Mouse (Mus musculus) myocyte (in vitro differentiated cells): ENCODE data around the gene Hoxa3. TPM values are rescaled to one million over a fixed set of nuclear protein-coding genes. Genes with fewer than 3 reads are reported as not detected.
A peak's percentile ranks its signal among the peaks of the same experiment; 100 is the strongest.

Source experiments
- H3K27me3 ChIP-seq: one replicate; pipeline ENCODE4 v1.6.1; 2011; ENCODE audit not compliant: control insufficient read depth, insufficient read depth, insufficient read length
- H3K36me3 ChIP-seq: one replicate; pipeline ENCODE4 v1.6.1; 2011; ENCODE audit not compliant: control insufficient read depth, insufficient read depth
- H3K4me2 ChIP-seq: one replicate; pipeline ENCODE4 v1.6.1; 2011; ENCODE audit warnings: low read depth, control low read depth
- H3K4me3 ChIP-seq: one replicate; pipeline ENCODE4 v1.5.1; 2011; ENCODE audit warnings: mild to moderate bottlenecking, control low read depth, moderate library complexity
- H3K79me2 ChIP-seq: one replicate; pipeline ENCODE4 v1.6.1; 2011; ENCODE audit not compliant: control insufficient read depth, insufficient read depth
- H3ac ChIP-seq: one replicate; pipeline ENCODE4 v1.6.1; 2011; ENCODE audit not compliant: control insufficient read depth, insufficient read length
- CEBPB ChIP-seq: IDR thresholded peaks from 2 replicates; pipeline ENCODE4 v1.6.1; 2011; ENCODE audit warnings: mild to moderate bottlenecking, moderate library complexity; ENCODE audit not compliant: poor library complexity, insufficient read depth, severe bottlenecking
- E2F4 ChIP-seq: IDR thresholded peaks from one replicate; pipeline ENCODE4 v1.6.1; 2011; ENCODE audit warnings: mild to moderate bottlenecking, control low read depth, moderate library complexity; ENCODE audit not compliant: insufficient read depth
- MAX ChIP-seq: IDR thresholded peaks from one replicate; pipeline ENCODE4 v1.6.1; 2011; ENCODE audit warnings: low read depth, mild to moderate bottlenecking, control low read depth
- MYOD1 ChIP-seq, 3 experiments: IDR thresholded peaks; one replicate each; pipeline ENCODE4 v1.6.1; 2011; ENCODE audit warnings: control low read depth in 2 of 3, low read depth in 2 of 3, mild to moderate bottlenecking in 2 of 3, moderate library complexity in 1 of 3; ENCODE audit not compliant: insufficient read length in 2 of 3, control insufficient read depth in 1 of 3
- MYOG ChIP-seq, 3 experiments: IDR thresholded peaks; one replicate each; pipeline ENCODE4 v1.6.1; 2011; ENCODE audit warnings: control low read depth in 2 of 3, low read depth in 2 of 3, mild to moderate bottlenecking in 2 of 3; ENCODE audit not compliant: insufficient read length in 2 of 3, control insufficient read depth in 1 of 3, insufficient read depth in 1 of 3
- POLR2A ChIP-seq: IDR thresholded peaks from one replicate; pipeline ENCODE4 v1.6.1; 2011; ENCODE audit warnings: low read depth, mild to moderate bottlenecking, control low read depth, moderate library complexity; ENCODE audit not compliant: insufficient read length
- REST ChIP-seq: IDR thresholded peaks from one replicate; pipeline ENCODE4 v1.6.1; 2011; ENCODE audit warnings: mild to moderate bottlenecking, control low read depth, moderate library complexity; ENCODE audit not compliant: insufficient read depth, insufficient read length
- SRF ChIP-seq: IDR thresholded peaks from one replicate; pipeline ENCODE4 v1.6.1; 2011; ENCODE audit warnings: low read depth; ENCODE audit not compliant: control insufficient read depth, insufficient read length
- TCF12 ChIP-seq: IDR thresholded peaks from one replicate; pipeline ENCODE4 v1.6.1; 2011; ENCODE audit warnings: mild to moderate bottlenecking, control low read depth; ENCODE audit not compliant: poor library complexity, insufficient read depth, severe bottlenecking
- TCF3 ChIP-seq: IDR thresholded peaks from one replicate; pipeline ENCODE4 v1.6.1; 2011; ENCODE audit warnings: low read depth, control low read depth; ENCODE audit not compliant: insufficient read length
- USF1 ChIP-seq: IDR thresholded peaks from one replicate; pipeline ENCODE4 v1.6.1; 2011; ENCODE audit warnings: low read depth, mild to moderate bottlenecking, control low read depth, moderate library complexity
- polyA plus RNA-seq: library from polyadenylated mRNA; unstranded; fragments of >200 nt; fragmentation: generic; extraction: Trizol; gene quantifications from one replicate; pipeline ENCODE4 v1.2.1, GENCODE M21; 2012; ENCODE audit warnings: missing spikeins

The Hoxa3 gene
- polyA plus RNA-seq, 1 experiment, result 1.0 TPM

GRCm38 (mm10) chr6:52162611-52163365 lies 50.3 kb downstream of the Hoxa3 start:
- peaks cover 10% of the 10 kb centered on the region for H3K36me3 ChIP-seq
- H3K27me3 ChIP-seq, result no peaks in the 10 kb centered on the region
- peaks cover 16% of the 10 kb centered on the region for H3K79me2 ChIP-seq
- TF ChIP-seq MYOG (IDR thresholded peaks at IDR 0.05; ENCODE audit: control insufficient read depth in 1 of 3, insufficient read depth in 1 of 3, insufficient read length in 2 of 3, low read depth in 2 of 3), result no peak
- no peak for TF ChIP-seq MAX
- TF ChIP-seq E2F4, result no peak
- no peak for TF ChIP-seq REST
- no peak for TF ChIP-seq SRF
- TF ChIP-seq TCF12, result no peak
- no peak for TF ChIP-seq USF1
- no peak for TF ChIP-seq CEBPB
- H3K4me2 ChIP-seq, result no peak overlapping the region
- H3K4me3 ChIP-seq, result no peak overlapping the region
- H3ac ChIP-seq, result no peak overlapping the region

GRCm38 (mm10) chr6:52162093-52162380 lies 51.1 kb downstream of the Hoxa3 start:
- Histone ChIP-seq H3K4me3 (no peak overlapping the region), H3K79me2 (peaks cover 16% of the 10 kb centered on the region), H3K36me3 (peaks cover 10% of the 10 kb centered on the region), H3ac (no peak overlapping the region), H3K27me3 (no peaks in the 10 kb centered on the region), H3K4me2 (no peak overlapping the region)
- no peak for TF ChIP-seq USF1

GRCm38 (mm10) chr6:52161336-52162092 lies 51.6 kb downstream of the Hoxa3 start:
- no peak for TF ChIP-seq REST
- TF ChIP-seq TCF3, result no peak
- TF ChIP-seq CEBPB, result no peak
- no peak for TF ChIP-seq TCF12
- no peak for TF ChIP-seq POLR2A
- TF ChIP-seq MAX, result no peak

GRCm38 (mm10) chr6:52160511-52161335 lies 52.4 kb downstream of the Hoxa3 start:
- Histone ChIP-seq H3ac (peak overlapping the region; percentile 56), H3K4me2 (peak overlapping the region; percentile 98), H3K36me3 (peaks cover 10% of the 10 kb centered on the region), H3K4me3 (peak overlapping the region; percentile 86), H3K27me3 (no peaks in the 10 kb centered on the region), H3K79me2 (peaks cover 16% of the 10 kb centered on the region)
- TF ChIP-seq TCF3 (no peak), CEBPB (0 out of 2 replicates have a peak, but pooled peaks have one; percentile 3)

More at GRCm38 (mm10) chr6:52161336-52162092, 51.6 kb downstream of the Hoxa3 start:
- peak overlapping the region; percentile 86 for H3K4me3 ChIP-seq
- H3ac ChIP-seq, result no peak overlapping the region
- H3K4me2 ChIP-seq, result peak overlapping the region; percentile 98
- H3K79me2 ChIP-seq, result peaks cover 16% of the 10 kb centered on the region
- peaks cover 10% of the 10 kb centered on the region for H3K36me3 ChIP-seq
- H3K27me3 ChIP-seq, result no peaks in the 10 kb centered on the region

GRCm38 (mm10) chr6:52159979-52160378 lies 53.2 kb downstream of the Hoxa3 start:
- Histone ChIP-seq H3K27me3 (no peaks in the 10 kb centered on the region), H3K4me2 (peak overlapping the region; percentile 98)

More at GRCm38 (mm10) chr6:52159979-52160378, 53.2 kb downstream of the Hoxa3 start:
- Histone ChIP-seq H3ac (peak overlapping the region; percentile 56), H3K4me3 (peak overlapping the region; percentile 86), H3K79me2 (peaks cover 16% of the 10 kb centered on the region), H3K36me3 (peaks cover 10% of the 10 kb centered on the region)
- TF ChIP-seq MYOD1 (IDR thresholded peaks at IDR 0.05; ENCODE audit: control insufficient read depth in 1 of 3, insufficient read length in 2 of 3, low read depth in 2 of 3) (no peak), SRF (no peak), POLR2A (no peak), TCF12 (no peak)
